Mouse (Mus musculus) heart, postnatal 0 days (tissue): Measurements from ENCODE around the gene Suox.

Experiments
- CTCF ChIP-seq: IDR thresholded peaks from 2 replicates; pipeline ENCODE4 v1.5.1; 2016; ENCODE audit warnings: antibody characterized with exemption, control low read depth, low read depth
- EP300 ChIP-seq: IDR thresholded peaks from 2 replicates; pipeline ENCODE4 v1.6.1; 2016; ENCODE audit warnings: antibody characterized with exemption, low read depth

DNA sequence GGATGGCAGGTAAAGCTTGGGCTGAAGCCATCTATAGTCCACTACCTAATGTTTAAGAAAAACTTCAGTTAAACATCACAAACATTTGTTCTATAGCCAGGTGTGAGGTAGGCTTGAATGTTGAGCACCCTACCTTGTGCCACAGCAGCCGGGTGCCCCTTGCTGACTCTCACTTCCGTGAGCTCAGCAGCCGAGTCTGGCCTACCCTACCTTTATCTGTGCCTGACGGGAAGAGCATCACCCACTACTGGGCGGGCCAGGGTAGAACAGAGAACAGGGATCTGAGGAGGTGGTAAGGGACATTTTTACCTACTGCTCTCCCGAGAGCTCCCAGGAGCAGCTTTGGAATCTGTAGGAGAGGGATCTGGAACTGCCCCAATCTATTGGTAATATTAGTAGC lies 31.1 kb downstream of the Suox start:
- TF ChIP-seq EP300 (no peak), CTCF (no peak)
